Mouse (Mus musculus) left cerebral cortex, adult 8-10 months (tissue): ENCODE data around the gene Nlrp3. TPM values are rescaled to one million over a fixed set of nuclear protein-coding genes. Genes with fewer than 3 reads are reported as not detected.

ENCODE experiments used
- DNase-seq, 2 experiments: peaks; one replicate each; pipeline ENCODE4 v3.0.0; 2022; ENCODE audit warnings: low spot score in 2 of 2
- total RNA-seq, 4 experiments: library from RNA; stranded (reverse); gene quantifications; 2 replicates each; pipeline ENCODE4 v1.2.4; 2022

Gene Nlrp3
- 1 to 10 TPM; 1.3 to 4.3 (median 1.9) TPM for total RNA-seq

GRCm38 (mm10) chr11:59541324-59541723, at the start of gene Nlrp3:
TSS of gene Nlrp3 (plus strand) at chr11:59541568.
- no peak for DNase-seq

DNA sequence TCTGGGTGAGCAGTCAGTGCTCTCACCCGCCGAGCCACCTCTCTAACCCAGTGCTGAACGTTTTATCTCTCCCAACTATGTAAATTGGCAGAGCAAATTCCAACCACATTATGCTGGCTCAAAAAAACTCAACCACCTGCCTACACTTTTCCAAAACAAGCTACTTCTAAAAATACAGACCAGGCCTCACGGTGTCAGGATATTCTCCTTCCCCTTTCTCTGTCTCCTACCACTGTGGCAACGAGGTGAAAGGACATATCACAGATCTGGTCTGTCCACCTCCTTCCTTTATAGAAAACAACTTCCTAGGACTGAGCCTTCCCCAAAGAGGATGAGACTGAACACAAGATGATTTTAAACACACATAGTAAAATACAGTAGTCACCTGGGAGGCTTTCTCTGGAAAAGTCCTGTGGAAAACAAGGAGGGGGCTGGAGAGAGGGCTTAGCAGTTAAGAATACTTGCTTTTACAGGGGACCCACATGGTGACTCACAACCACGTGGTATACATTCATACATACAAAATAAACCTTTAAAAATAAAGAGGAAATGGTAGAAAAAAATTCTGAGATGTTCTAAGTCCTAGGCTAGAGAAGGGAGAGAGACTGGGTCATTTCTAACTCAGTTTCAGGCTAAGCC, 44.6 kb upstream of the Nlrp3 start:
- no peak for DNase-seq

DNA sequence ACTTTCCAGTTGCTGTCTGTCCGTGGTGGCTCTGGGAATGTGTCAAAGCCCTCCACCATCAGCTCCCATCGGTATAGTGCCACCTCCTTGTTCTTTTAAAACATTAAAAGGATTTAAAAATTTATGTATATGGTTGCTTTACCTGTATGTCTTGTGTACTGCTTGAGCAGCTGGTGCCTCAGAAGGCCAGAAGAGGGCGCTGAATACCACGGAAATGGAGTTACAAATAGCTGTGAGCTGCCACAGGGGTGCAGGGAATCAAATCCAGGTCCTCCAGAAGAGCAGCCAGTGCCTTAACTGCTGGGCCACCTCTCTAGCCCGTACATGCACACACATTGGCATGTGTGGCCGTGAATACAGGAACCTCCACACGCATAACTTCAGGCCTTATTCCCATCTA, 43.6 kb upstream of the Nlrp3 start:
- no peak for DNase-seq

- no peak for DNase-seq
Measured at GRCm38 (mm10) chr11:59501978-59502700, 39.2 kb upstream of the Nlrp3 start.

GRCm38 (mm10) chr11:59505351-59505838, 36.0 kb upstream of the Nlrp3 start:
- peak; percentile 46 to 58 for DNase-seq

DNA sequence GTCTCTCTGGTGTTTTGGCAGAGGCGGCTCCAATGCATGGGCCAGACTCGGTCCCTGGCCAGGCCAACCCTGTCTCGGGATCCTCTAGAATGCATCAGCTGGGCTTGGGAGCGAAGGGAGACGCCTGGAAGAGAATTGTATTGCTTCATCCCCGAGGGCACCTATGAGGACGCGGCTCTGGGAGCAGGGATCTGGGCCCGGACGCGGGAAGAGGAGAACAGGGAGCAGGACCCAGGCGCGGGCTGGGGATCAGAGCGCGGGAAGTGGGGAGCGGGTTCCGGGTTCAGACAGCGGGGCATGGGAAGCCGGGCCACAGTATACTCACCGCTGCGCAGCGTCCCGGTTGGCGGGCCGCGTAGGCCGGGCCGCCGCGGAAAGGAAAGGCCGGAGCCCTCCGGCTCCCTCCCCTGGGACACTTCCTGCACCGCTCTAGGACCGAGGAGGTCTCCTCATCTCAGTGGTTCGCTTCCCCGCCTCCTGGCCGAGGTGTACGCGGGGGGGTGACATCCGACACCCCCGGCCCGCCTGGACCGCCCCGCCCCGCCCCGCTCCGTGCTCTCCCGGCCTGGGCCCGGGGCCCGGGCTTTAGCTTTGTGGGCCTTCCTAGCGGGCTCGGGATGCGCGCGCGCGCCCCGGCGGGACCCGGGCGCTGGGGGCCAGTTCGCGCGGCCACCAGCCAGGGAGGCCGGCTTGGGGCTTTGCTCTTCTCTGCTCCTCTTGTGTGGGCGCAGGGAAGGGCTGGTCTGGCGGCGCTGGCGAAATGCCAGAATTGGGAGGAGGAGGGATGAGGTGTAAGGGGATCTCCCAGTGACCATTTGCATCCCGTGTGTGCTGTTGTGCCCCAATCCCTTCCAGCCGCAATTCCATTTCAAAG, 35.3 kb upstream of the Nlrp3 start:
- peak; percentile 57 to 62 for DNase-seq

- DNase-seq: no peak
Measured at GRCm38 (mm10) chr11:59506713-59507074, 34.7 kb upstream of the Nlrp3 start.

DNA sequence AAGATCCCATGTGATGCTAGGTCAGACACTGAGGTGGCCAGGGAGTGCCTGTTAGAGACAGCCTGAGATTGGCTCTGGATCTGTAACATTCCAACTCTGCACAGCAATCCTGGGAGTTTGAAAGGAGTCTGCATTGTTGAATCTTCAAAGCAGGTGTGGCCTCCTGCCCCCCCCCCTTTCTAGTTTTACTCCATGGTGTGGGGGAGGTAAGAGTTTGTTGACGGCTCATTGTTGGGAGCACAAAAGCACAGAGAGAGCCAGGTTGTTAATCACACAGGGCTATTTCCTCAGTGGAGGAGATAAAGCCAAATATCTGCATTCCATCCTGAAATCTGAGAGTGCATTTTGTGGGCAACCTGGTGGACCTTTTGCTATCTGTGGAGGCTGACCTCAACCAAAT, 29.8 kb upstream of the Nlrp3 start:
- no peak for DNase-seq

DNA sequence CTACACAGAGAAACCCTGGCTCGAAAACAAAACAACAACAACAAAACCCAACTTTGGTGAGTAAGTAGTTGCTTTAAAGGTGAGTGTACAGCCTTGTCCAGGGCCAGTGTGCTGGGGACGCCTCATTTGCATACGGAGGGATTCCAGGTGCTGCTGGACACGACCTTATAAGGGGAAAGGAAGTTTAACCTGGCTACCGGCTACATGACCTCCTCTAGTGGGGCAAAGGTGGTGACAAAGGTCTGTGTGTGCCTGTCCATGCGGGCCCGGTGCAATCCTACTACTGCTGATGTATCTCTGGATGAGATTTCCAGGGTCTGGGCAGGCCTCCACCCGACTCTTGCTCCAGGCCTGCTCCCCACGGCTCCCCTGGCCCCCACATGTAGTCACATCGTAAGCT, 28.6 kb upstream of the Nlrp3 start:
- DNase-seq: no peak

DNA sequence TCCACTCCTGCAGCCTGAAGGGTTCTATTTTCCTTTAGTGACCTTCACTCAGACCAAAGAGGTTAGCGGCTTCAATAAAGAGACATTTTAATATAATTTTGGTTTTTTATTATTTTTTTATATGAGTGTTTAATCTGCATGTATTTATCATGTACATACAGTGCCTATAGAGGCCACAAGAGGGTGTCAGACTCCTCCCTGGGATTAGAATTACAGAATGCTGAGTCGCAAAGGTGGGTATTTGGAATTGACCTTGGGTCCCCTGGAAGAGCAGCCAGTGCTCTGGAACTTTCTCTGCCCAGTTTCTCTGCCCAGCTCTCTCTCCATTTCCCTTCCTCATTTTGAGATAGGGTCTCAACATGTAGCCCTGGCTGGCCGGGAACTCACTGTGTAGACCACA, 27.8 kb upstream of the Nlrp3 start:
- DNase-seq: no peak

GRCm38 (mm10) chr11:59514381-59514780, 27.0 kb upstream of the Nlrp3 start:
- no peak for DNase-seq

- no peak for DNase-seq
Measured at GRCm38 (mm10) chr11:59514789-59515188, 26.6 kb upstream of the Nlrp3 start.

GRCm38 (mm10) chr11:59517441-59517840, 23.9 kb upstream of the Nlrp3 start:
- DNase-seq: no peak

DNA sequence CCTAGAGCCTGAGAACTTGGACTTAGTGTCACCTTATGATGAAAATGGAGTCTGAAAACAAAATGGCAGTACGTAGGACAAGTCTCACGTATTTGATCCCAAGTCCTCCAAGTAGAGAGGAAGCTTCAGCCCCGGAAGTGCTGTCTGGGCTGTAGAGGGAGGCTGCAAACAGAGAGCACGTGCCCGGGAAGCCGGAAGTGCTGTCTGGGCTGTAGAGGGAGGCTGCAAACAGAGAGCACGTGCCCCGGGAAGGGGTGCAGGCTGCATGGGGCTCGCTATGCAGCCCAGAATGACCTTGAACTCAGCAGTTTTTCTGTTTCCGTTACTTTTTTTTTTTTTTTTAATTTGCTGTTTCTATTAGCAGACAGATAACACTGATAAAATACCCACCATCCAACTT, 23.1 kb upstream of the Nlrp3 start:
- no peak for DNase-seq

- no peak for DNase-seq
Measured at GRCm38 (mm10) chr11:59519741-59520495, 21.4 kb upstream of the Nlrp3 start.

- DNase-seq: no peak
Measured at GRCm38 (mm10) chr11:59524150-59524549, 17.2 kb upstream of the Nlrp3 start.

- DNase-seq: peak in 1 of 2 experiments; percentile 69
Measured at GRCm38 (mm10) chr11:59525237-59525636, 16.1 kb upstream of the Nlrp3 start.

- DNase-seq: no peak
Measured at GRCm38 (mm10) chr11:59526472-59527080, 14.8 kb upstream of the Nlrp3 start, which contains the start of gene Zkscan17. TSS of gene Zkscan17 (minus strand) at chr11:59526751.

DNA sequence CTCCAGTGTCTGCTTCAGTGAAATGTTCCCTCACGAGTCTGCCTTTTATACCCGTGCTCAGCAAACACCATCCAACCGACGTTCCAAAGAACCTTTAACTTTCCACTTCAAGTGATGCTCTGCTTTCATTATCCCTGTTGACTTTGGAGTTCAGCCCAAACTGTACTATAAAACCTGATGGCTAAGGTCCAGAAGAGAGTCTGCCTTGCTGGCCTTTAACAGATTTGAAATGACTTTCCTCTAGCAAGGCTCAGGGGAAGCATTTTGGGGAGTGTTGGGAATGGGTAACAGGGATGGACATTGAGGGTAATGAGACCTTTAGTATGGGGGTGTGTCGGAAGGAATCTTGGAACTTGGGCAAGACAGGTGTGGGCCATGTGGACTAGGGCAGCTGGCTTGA, 11.1 kb upstream of the Nlrp3 start:
- no peak for DNase-seq

- peak in 1 of 2 experiments; percentile 57 for DNase-seq
Measured at GRCm38 (mm10) chr11:59530870-59531535, 10.4 kb upstream of the Nlrp3 start.
